Mouse (Mus musculus) heart, embryonic 14.5 days (tissue): Measurements from ENCODE around the gene Gm10577. TPM values are rescaled to one million over a fixed set of nuclear protein-coding genes. Genes with fewer than 3 reads are reported as not detected.
A peak's percentile ranks its signal among the peaks of the same experiment; 100 is the strongest.

Source experiments
- ATAC-seq: fragments of 200-750 bp; cut with Nextera tagmentation; 2 replicates; pipeline ENCODE4 v1.8.0; 2017; ENCODE audit warnings: low read depth, moderate TSS enrichment; ENCODE audit not compliant: insufficient number of reproducible peaks, insufficient read depth, low FRiP score
- H3K27ac ChIP-seq, 2 experiments: fragments of 200-500 bp in 1 of 2; fragments of 300-500 bp in 1 of 2; sonication (generic) in 1 of 2; replicated peaks in 1 of 2; 2 replicates each; pipeline ENCODE4 v1.5.1; 2012 to 2014; ENCODE audit warnings: low read depth in 2 of 2, low read length in 2 of 2, control low read depth in 1 of 2, mild to moderate bottlenecking in 1 of 2, mixed read lengths in 1 of 2; ENCODE audit not compliant: control insufficient read depth in 1 of 2, insufficient read depth in 1 of 2
- H3K27me3 ChIP-seq: fragments of 300-500 bp; sonication (generic); 2 replicates; pipeline ENCODE4 v1.6.1; 2014; ENCODE audit warnings: mild to moderate bottlenecking, low read length, control low read depth; ENCODE audit not compliant: control insufficient read depth, insufficient read depth
- H3K36me3 ChIP-seq: fragments of 300-500 bp; sonication (generic); 2 replicates; pipeline ENCODE4 v1.6.1; 2014; ENCODE audit warnings: mild to moderate bottlenecking, control low read depth, low read length, mixed read lengths; ENCODE audit not compliant: control insufficient read depth, insufficient read depth
- H3K4me1 ChIP-seq, 2 experiments: fragments of 200-500 bp in 1 of 2; fragments of 300-500 bp in 1 of 2; sonication (generic) in 1 of 2; 2 replicates each; pipeline ENCODE4 v1.6.1; 2012 to 2014; ENCODE audit warnings: low read length in 2 of 2, control low read depth in 1 of 2, mixed read lengths in 1 of 2; ENCODE audit not compliant: control insufficient read depth in 2 of 2, insufficient read depth in 2 of 2
- H3K4me2 ChIP-seq: fragments of 300-500 bp; sonication (generic); 2 replicates; pipeline ENCODE4 v1.6.1; 2014; ENCODE audit warnings: mild to moderate bottlenecking, low read length
- H3K4me3 ChIP-seq, 2 experiments: fragments of 200-500 bp in 1 of 2; fragments of 300-500 bp in 1 of 2; sonication (generic) in 1 of 2; 2 replicates each; pipeline ENCODE4 v1.5.1; 2012 to 2014; ENCODE audit warnings: low read length in 2 of 2, mild to moderate bottlenecking in 2 of 2, control low read depth in 1 of 2, low read depth in 1 of 2, moderate library complexity in 1 of 2; ENCODE audit not compliant: control insufficient read depth in 1 of 2, insufficient read depth in 1 of 2
- H3K9ac ChIP-seq: fragments of 300-500 bp; sonication (generic); 2 replicates; pipeline ENCODE4 v1.6.1; 2014; ENCODE audit warnings: mild to moderate bottlenecking, low read length
- H3K9me3 ChIP-seq: fragments of 300-500 bp; sonication (generic); 2 replicates; pipeline ENCODE4 v1.6.1; 2016; ENCODE audit warnings: low read length, control low read depth; ENCODE audit not compliant: control insufficient read depth
- WGBS: fragments of 180-500 bp; shearing (Covaris S2); extraction: QIAGEN DNeasy Blood & Tissue Kit; methylation state at CpG from one replicate; pipeline ENCODE4 v1.1.7; 2014; 5-methylcytosine and 5-hydroxymethylcytosine counted together
- polyA plus RNA-seq: library from polyadenylated mRNA; unstranded; fragments of >200 nt; fragmentation: Nextera tagmentation; extraction: Ambion mirVana; gene quantifications from 2 replicates; pipeline ENCODE4 v1.2.1, GENCODE M21; 2014

The Gm10577 gene
- polyA plus RNA-seq, 1 experiment from 2014 or later, result not detected

- no peaks in the 10 kb centered on the region; a peak in 1 of 4 replicates for H3K4me1 ChIP-seq
- peaks cover 44% of the 10 kb centered on the region for H3K36me3 ChIP-seq
- WGBS, result 85% methylated on average over 5 of the region's 5 CpGs
- no peak overlapping the region for H3K27ac ChIP-seq
- H3K4me3 ChIP-seq, result no peak overlapping the region
- H3K27me3 ChIP-seq, result no peaks in the 10 kb centered on the region
- H3K9me3 ChIP-seq, result no peaks in the 10 kb centered on the region
- H3K9ac ChIP-seq, result no peak overlapping the region
- no peak for ATAC-seq
- no peak overlapping the region for H3K4me2 ChIP-seq
These were observed 24.9 kb downstream of the Gm10577 start for GRCm38 (mm10) chr4:100995617-100996016.

- H3K36me3 ChIP-seq, result peaks cover 53% of the 10 kb centered on the region
- H3K27ac ChIP-seq, result no peak overlapping the region
- H3K9me3 ChIP-seq, result no peaks in the 10 kb centered on the region
- H3K27me3 ChIP-seq, result no peaks in the 10 kb centered on the region
- ATAC-seq, result peak; percentile 15; the same call in 1 of the 2 replicates
- no peak overlapping the region for H3K9ac ChIP-seq
- no peak overlapping the region for H3K4me2 ChIP-seq
- WGBS, result 56% methylated on average over 18 of the region's 18 CpGs
- H3K4me1 ChIP-seq, result no peaks in the 10 kb centered on the region; a peak in 1 of 4 replicates
- no peak overlapping the region for H3K4me3 ChIP-seq
These were observed 25.8 kb downstream of the Gm10577 start for GRCm38 (mm10) chr4:100994442-100995255.

GRCm38 (mm10) chr4:100992086-100992485 lies 28.4 kb downstream of the Gm10577 start:
- Histone ChIP-seq H3K27ac (no peak overlapping the region), H3K9me3 (no peaks in the 10 kb centered on the region), H3K36me3 (peaks cover 63% of the 10 kb centered on the region), H3K4me2 (no peak overlapping the region), H3K9ac (no peak overlapping the region), H3K27me3 (no peaks in the 10 kb centered on the region), H3K4me3 (no peak overlapping the region), H3K4me1 (no peaks in the 10 kb centered on the region; a peak in 1 of 4 replicates)
- ATAC-seq, result no peak
- WGBS, result 70% methylated on average over 6 of the region's 6 CpGs

GRCm38 (mm10) chr4:100990996-100991395 lies 29.5 kb downstream of the Gm10577 start:
- Histone ChIP-seq H3K4me1 (no peaks in the 10 kb centered on the region; a peak in 1 of 4 replicates), H3K27me3 (no peaks in the 10 kb centered on the region), H3K36me3 (peaks cover 64% of the 10 kb centered on the region), H3K9me3 (no peaks in the 10 kb centered on the region), H3K4me3 (no peak overlapping the region), H3K4me2 (no peak overlapping the region), H3K9ac (no peak overlapping the region), H3K27ac (no peak overlapping the region)
- ATAC-seq, result no peak
- 82% methylated on average over 4 of the region's 4 CpGs for WGBS

GRCm38 (mm10) chr4:100988231-100988799 lies 32.2 kb downstream of the Gm10577 start:
- Histone ChIP-seq H3K4me1 (no peaks in the 10 kb centered on the region), H3K4me2 (no peak overlapping the region), H3K9ac (no peak overlapping the region), H3K4me3 (no peak overlapping the region), H3K27me3 (no peaks in the 10 kb centered on the region), H3K27ac (no peak overlapping the region), H3K9me3 (no peaks in the 10 kb centered on the region), H3K36me3 (peaks cover 60% of the 10 kb centered on the region)
- 76% methylated on average over 8 of the region's 8 CpGs for WGBS
- no peak for ATAC-seq

GRCm38 (mm10) chr4:100987187-100987586 lies 33.3 kb downstream of the Gm10577 start:
- Histone ChIP-seq H3K36me3 (peaks cover 52% of the 10 kb centered on the region), H3K9ac (no peak overlapping the region), H3K27ac (no peak overlapping the region), H3K9me3 (no peaks in the 10 kb centered on the region), H3K4me1 (peaks cover 0 to under 1% of the 10 kb centered on the region in 2 experiments; a peak in 1 of 4 replicates), H3K4me2 (no peak overlapping the region), H3K4me3 (no peak overlapping the region), H3K27me3 (no peaks in the 10 kb centered on the region)
- WGBS, result 87% methylated on average over 1 of the region's 1 CpGs
- ATAC-seq, result no peak

GRCm38 (mm10) chr4:100977522-100977921 lies 43.0 kb downstream of the Gm10577 start:
- Histone ChIP-seq H3K9me3 (no peaks in the 10 kb centered on the region), H3K4me2 (no peak overlapping the region), H3K4me3 (no peak overlapping the region), H3K27ac (no peak overlapping the region), H3K27me3 (no peaks in the 10 kb centered on the region), H3K9ac (no peak overlapping the region), H3K36me3 (peaks cover 42% of the 10 kb centered on the region), H3K4me1 (peaks cover 6 to 7% of the 10 kb centered on the region in 2 experiments; a peak in 3 of 4 replicates)
- no peak for ATAC-seq
- WGBS, result 92% methylated on average over 7 of the region's 7 CpGs
